20 mouse cellular contexts compared by ENCODE assay signal in genomic region chr12:82321397-82321796, GRCm38 (mm10).
A peak's percentile ranks its signal among the peaks of the same experiment; 100 is the strongest.
DNase-seq lines count a peak whose midpoint lies in the region; ATAC-seq and TF ChIP-seq lines count a peak whose summit lies in the region.
"Had no signal": no experiment of that assay in that cellular context is flagged by ENCODE, and none has a peak within 500 bp of the region (broad histone marks: within the 10 kb centered on the region; RNA-seq: fewer than 3 reads in every experiment).

No protein-coding gene starts in this region.

- H3K9ac ChIP-seq in embryonic facial prominence, embryonic 12.5 days: no peak overlapping the region
- H3K9ac ChIP-seq: forebrain, postnatal 0 days; hindbrain, embryonic 13.5 days had no signal

- H3K4me1 ChIP-seq in embryonic facial prominence, embryonic 12.5 days: peaks cover 19% of the 10 kb centered on the region; the same call in 1 of the 2 replicates
- peaks cover 21% of the 10 kb centered on the region for H3K4me1 ChIP-seq in embryonic facial prominence, embryonic 10.5 days
- peaks cover 10% of the 10 kb centered on the region for H3K4me1 ChIP-seq in cortical plate, adult 2 months (ENCODE audit: control insufficient read depth, insufficient read depth, low read length)
- H3K4me1 ChIP-seq: hindbrain, embryonic 13.5 days had no signal

- no peak for TF ChIP-seq CTCF in left cerebral cortex, adult 2 months (IDR thresholded peaks at IDR 0.05)
- TF ChIP-seq CTCF in cortical plate, adult 2 months (IDR thresholded peaks at IDR 0.05; ENCODE audit: extremely low read depth, insufficient read depth, low read length): 0 out of 2 replicates have a peak, but pooled peaks have one; percentile 2

- no peak overlapping the region for H3K4me3 ChIP-seq in embryonic facial prominence, embryonic 12.5 days
- H3K4me3 ChIP-seq in embryonic facial prominence, embryonic 10.5 days: no peak overlapping the region
- no peak overlapping the region for H3K4me3 ChIP-seq in left cerebral cortex, adult 2 months
- H3K4me3 ChIP-seq in cortical plate, adult 2 months (ENCODE audit: insufficient read depth, low read length): no peak overlapping the region
- H3K4me3 ChIP-seq: hindbrain, embryonic 13.5 days had no signal

- DNase-seq in embryonic facial prominence, embryonic 10.5 days (ENCODE audit: low spot score): no peak
- peak; percentile 69 for DNase-seq in heart, adult 11 months
- no peak for DNase-seq in heart, postnatal 10 days
- DNase-seq in left cerebral cortex, adult 2 months (ENCODE audit: extremely low spot score in 1 of 2, low spot score in 2 of 2): no peak
- no peak for DNase-seq in left cerebral cortex, postnatal 4 days
- DNase-seq: adrenal gland, adult 8-10 months; adrenal gland, postnatal 36 days; B cell, adult 2 months; cerebellum, adult 2 months; cerebellum, postnatal 10 days; embryo, embryonic 11 days; gastrocnemius, postnatal 36 days; heart, postnatal 14 days had no signal

- no peak overlapping the region for H3K4me2 ChIP-seq in embryonic facial prominence, embryonic 12.5 days (replicated peaks)
- H3K4me2 ChIP-seq: hindbrain, embryonic 13.5 days had no signal

- 0 out of 2 replicates have a peak overlapping the region, but pooled peaks have one; percentile 23 for H3K27ac ChIP-seq in embryonic facial prominence, embryonic 12.5 days
- no peak overlapping the region; the same call in 1 of the 2 replicates for H3K27ac ChIP-seq in embryonic facial prominence, embryonic 10.5 days (replicated peaks)
- H3K27ac ChIP-seq in left cerebral cortex, adult 2 months: peak overlapping the region; percentile 51; the same call in 1 of the 2 replicates
- H3K27ac ChIP-seq in cortical plate, adult 2 months (ENCODE audit: insufficient read depth, low read length): no peak overlapping the region
- H3K27ac ChIP-seq: hindbrain, embryonic 13.5 days; hindbrain, postnatal 0 days had no signal

- no peaks in the 10 kb centered on the region for H3K27me3 ChIP-seq in embryonic facial prominence, embryonic 12.5 days
- no peaks in the 10 kb centered on the region for H3K27me3 ChIP-seq in embryonic facial prominence, embryonic 10.5 days (replicated peaks; ENCODE audit: low read depth, poor library complexity, severe bottlenecking)
- H3K27me3 ChIP-seq: hindbrain, embryonic 13.5 days had no signal

- no peaks in the 10 kb centered on the region for H3K9me3 ChIP-seq in embryonic facial prominence, embryonic 12.5 days
- no peaks in the 10 kb centered on the region for H3K9me3 ChIP-seq in embryonic facial prominence, embryonic 10.5 days
- H3K9me3 ChIP-seq: G1E; hindbrain, embryonic 13.5 days had no signal

- TF ChIP-seq POLR2A in cortical plate, adult 2 months (IDR thresholded peaks at IDR 0.05; ENCODE audit: extremely low read depth, insufficient read depth, low read length): no peak

- no peaks in the 10 kb centered on the region for H3K36me3 ChIP-seq in embryonic facial prominence, embryonic 12.5 days
- H3K36me3 ChIP-seq in embryonic facial prominence, embryonic 10.5 days (replicated peaks): no peaks in the 10 kb centered on the region
- H3K36me3 ChIP-seq: hindbrain, embryonic 13.5 days had no signal

- WGBS in embryonic facial prominence, embryonic 12.5 days: 84% methylated on average over 8 of the region's 8 CpGs
- 86% methylated on average over 8 of the region's 8 CpGs for WGBS in embryonic facial prominence, embryonic 10.5 days

- no peak for ATAC-seq in embryonic facial prominence, embryonic 12.5 days (ENCODE audit: insufficient number of reproducible peaks, insufficient read depth, low FRiP score, low TSS enrichment)
- ATAC-seq: CD4-positive, CD25-positive, alpha-beta regulatory T cell, adult 4 months; hindbrain, postnatal 0 days had no signal

- intact Hi-C loops in heart, postnatal 10 days (cut with DNase I): no loop called here
- intact Hi-C loops in left cerebral cortex, adult 2 months (cut with DNase I): loop anchor here (5.0 kb wide), 1 partner anchor 149 kb away; no protein-coding TSS in a partner anchor
- intact Hi-C loops in left cerebral cortex, postnatal 4 days (cut with DNase I): loop anchor here (5.0 kb wide), 1 partner anchor 146 kb away; no protein-coding TSS in a partner anchor

Comparison
In these comparisons a context has a peak if more than half of its experiments do, and no peak if none do; other contexts are left out.
1. H3K27ac ChIP-seq: peak in embryonic facial prominence, embryonic 12.5 days (single experiment) and left cerebral cortex, adult 2 months (single experiment); none in embryonic facial prominence, embryonic 10.5 days (single experiment) and cortical plate, adult 2 months (single experiment).